Mouse (Mus musculus) liver, embryonic 18 days (tissue): ENCODE results near the gene Ccl19. TPM values are rescaled to one million over a fixed set of nuclear protein-coding genes. Genes with fewer than 3 reads are reported as not detected.

ENCODE experiments used
- polyA plus RNA-seq: library from polyadenylated mRNA; depleted of rRNA; stranded (reverse); fragments of >200 nt; gene quantifications from 2 replicates; pipeline ENCODE4 v1.2.3, GENCODE M21; 2012; rRNA removed

The Ccl19 gene
- polyA plus RNA-seq = 0.07 and 0.09 TPM in 2 replicates

DNA sequence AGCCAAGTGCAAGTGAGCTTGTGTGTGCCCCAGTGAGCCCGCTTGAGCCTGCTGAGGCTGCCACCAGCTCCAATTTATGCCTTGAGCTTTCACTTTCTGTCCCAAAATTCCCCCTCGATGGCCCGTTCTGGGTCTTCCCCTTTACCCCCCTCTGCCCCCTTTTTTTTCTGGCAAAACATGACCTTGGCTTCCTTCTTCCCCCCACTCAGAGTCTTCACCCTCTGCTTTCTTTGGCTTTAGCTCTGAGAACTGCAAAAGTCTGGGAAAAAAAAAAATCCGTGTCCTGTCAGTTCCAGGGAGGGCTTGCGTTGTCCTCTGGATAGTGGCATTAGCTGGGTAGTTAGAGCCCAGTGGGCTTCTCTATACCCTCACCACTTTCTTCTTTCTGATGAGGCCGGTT is at the start of gene Ccl19:
Gene Ccl19, minus strand, starts transcription at position 101 of the 400 bp plus-strand sequence.

DNA sequence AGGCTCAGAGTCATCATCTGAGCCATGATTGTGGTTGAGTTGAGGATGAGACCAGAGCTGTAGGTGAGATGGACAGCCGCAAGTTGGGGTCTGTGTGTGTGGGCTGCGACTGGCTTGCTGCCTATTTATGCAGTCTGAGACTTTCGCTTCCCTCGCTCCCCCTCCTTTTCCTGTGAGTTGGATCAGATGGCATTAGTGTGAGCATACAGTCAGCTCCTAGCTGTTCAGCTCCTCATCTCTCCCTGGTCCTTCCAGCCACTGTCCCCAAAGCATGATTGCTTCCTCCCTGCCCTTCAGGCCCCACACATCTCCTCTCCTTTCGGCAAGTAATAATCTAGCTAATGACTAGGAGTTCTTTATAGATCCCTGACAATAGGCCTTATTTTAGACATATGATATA is 17.5 kb upstream of the Ccl19 start, which contains the start of gene Ccl21a:
Gene Ccl21a, minus strand, starts transcription at position 101 of the 400 bp plus-strand sequence.

DNA sequence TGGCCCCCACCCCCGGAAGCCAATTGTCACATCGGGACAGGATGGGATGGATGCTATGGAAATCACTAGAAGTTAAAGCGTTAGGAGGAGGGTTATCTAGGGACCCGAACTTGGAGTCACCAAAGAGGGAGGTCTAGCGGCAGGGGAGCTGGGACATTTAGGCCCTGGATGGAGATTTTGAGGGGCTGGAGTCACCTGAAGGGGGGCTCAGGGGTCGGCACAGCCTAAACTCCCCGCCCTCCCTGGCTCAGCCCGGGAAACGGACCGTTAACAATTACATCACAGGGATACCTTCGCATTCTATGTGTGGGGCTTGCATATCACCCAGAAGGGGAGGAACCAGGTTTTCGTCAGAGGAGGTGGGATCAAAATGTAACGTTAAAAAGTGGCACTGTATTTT is 21.1 kb downstream of the Ccl19 start, which contains the start of gene 4930578G10Rik:
Gene 4930578G10Rik, plus strand, starts transcription at position 301 of the 400 bp plus-strand sequence.

Other genes starting within 250 kb of the Ccl19 start
- not detected in 2 replicates for gene Fam205a2, start 228.4 kb downstream of the Ccl19 start, polyA plus RNA-seq
- gene Gm10591, start 144.4 kb downstream of the Ccl19 start, polyA plus RNA-seq = not detected in 2 replicates
- gene Gm2564, start 126.9 kb downstream of the Ccl19 start, polyA plus RNA-seq = 0.10 TPM in 1 of 2 replicates, not detected in the other
- gene Ccl27b, start 101.3 kb downstream of the Ccl19 start, polyA plus RNA-seq = not detected in 2 replicates
- gene Il11ra2, start 94.7 kb downstream of the Ccl19 start, polyA plus RNA-seq = not detected in 2 replicates
- not detected in 2 replicates for gene 4930578G10Rik, start 21.0 kb downstream of the Ccl19 start, polyA plus RNA-seq
- 0.25 and 0.67 TPM in 2 replicates for gene Ccl21a, start 17.4 kb upstream of the Ccl19 start, polyA plus RNA-seq
- gene Fam205a1, start 97.3 kb upstream of the Ccl19 start, polyA plus RNA-seq = 0.11 and 0.14 TPM in 2 replicates
- not detected in 2 replicates for gene Gm12394, start 100.2 kb upstream of the Ccl19 start, polyA plus RNA-seq
- 0.02 TPM in 2 replicates for gene Fam205c, start 117.7 kb upstream of the Ccl19 start, polyA plus RNA-seq
- gene Phf24, start 160.1 kb upstream of the Ccl19 start, polyA plus RNA-seq = 0.13 and 0.14 TPM in 2 replicates
- gene Dnajb5, start 193.2 kb upstream of the Ccl19 start, polyA plus RNA-seq = 1.4 and 1.5 TPM in 2 replicates
- gene 1700022I11Rik, start 213.0 kb upstream of the Ccl19 start, polyA plus RNA-seq = 0.02 TPM in 1 of 2 replicates, not detected in the other
- gene Vcp, start 243.9 kb upstream of the Ccl19 start, polyA plus RNA-seq = 69.7 and 71.6 TPM in 2 replicates